Mouse (Mus musculus) neural tube, embryonic 10.5 days (tissue): Measurements from ENCODE around the gene Doc2a.
"Not testable (repeated sequence)": the region's sequence is repeated elsewhere in the genome, so short reads cannot be mapped to it uniquely, and the experiment has no call there.

ENCODE experiments used
- DNase-seq: peaks from one replicate; pipeline ENCODE4 v3.0.0-alpha.2; 2017; ENCODE audit warnings: low spot score; ENCODE audit errors: extremely low spot score

Gene Doc2a

DNA sequence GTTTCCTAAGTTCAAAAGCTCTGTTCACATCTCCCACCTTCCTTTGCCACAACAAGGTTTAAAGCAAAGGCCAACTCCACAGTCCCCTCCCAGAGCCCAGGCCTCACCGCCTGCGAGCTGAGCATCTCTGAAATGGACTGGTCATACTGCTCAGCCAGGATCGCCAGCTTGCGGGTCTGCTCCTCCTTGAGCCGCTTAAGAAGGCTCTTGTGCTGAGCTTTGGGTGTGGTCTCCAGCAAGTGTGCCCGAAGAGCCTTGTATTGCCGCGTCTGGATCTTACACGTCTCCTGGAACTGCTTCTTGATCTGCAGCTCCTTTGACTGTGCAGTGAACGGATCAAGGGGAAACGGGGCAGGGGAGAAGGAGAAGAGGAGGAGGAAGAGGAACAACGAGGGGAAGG is 20.8 kb downstream of the Doc2a start:
- no peak for DNase-seq

DNA sequence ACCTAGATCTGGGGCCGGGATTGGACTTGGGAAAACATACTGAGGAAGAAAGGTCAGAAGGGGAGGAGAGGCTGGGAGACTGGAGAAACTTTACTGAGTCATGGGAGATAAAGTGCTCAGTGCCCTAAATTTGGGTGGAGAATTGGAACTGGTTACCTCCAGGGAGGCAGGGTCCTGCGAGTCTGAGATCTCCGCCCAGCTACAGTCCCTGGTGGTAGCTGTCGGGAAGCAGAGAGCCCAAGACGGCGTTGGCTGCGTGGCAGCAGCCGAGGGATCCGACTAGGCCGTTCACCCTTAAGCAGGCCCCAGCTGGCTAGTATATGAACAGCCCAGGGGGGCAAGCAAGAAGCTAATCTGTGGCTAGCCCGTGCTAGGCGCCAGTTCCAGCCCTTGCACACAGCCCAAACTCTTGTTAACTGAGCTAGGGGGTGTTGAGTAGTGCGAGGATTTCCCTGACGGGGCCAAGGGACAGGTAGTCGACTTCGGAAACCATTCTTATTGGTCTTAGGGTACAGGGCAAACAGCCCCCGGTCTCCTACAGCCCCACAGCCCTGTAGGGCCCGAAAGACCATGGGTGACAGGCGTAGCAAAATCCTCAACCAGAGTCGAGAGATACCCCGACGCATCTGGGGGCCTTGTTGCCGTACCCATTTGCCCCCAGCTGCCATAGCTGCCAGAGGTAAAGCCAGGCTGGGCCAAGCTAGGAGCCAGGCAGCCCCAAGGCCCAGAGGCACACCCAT is 22.7 kb downstream of the Doc2a start:
- no peak for DNase-seq

GRCm38 (mm10) chr7:126870520-126870891 is 23.3 kb downstream of the Doc2a start:
- no peak for DNase-seq

DNA sequence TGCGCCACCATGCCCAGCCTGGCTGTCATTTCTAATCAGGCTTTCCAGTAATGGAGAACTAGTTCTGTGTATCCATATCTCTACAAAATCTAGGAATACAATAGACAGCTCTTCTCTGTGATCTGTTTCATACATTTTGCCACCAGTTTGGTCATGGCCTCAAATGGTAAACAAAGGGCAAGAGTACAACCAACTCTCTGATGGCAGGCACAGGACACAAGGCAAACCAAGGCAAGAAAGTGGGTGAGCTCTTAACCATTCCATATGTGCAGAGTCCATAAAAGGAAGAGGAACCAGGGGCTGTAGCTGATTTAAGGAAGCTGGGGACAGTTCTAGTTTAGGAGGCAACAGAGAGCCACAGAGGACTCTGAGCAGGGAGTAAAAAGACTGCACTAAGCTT is 30.0 kb downstream of the Doc2a start:
- DNase-seq: no peak

DNA sequence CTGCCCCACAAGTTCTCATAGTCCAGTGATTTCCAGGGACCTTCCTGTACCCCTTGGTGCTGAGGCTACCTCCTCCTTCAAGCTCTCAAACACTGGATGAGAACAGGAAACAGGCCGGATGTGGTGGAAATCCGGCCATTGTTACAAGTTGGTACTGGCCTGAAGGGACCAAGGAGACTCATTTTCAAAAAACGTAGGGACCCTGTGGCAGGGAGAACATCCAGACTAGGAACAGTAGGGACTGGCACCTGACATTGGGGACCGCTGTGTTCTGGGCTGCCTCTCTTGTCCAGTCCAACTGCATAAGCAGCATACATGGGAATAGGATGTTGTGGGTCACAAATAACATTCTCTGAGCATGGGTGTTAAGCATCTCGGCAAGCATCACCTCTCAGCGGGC is 33.8 kb downstream of the Doc2a start:
- DNase-seq: no peak

DNA sequence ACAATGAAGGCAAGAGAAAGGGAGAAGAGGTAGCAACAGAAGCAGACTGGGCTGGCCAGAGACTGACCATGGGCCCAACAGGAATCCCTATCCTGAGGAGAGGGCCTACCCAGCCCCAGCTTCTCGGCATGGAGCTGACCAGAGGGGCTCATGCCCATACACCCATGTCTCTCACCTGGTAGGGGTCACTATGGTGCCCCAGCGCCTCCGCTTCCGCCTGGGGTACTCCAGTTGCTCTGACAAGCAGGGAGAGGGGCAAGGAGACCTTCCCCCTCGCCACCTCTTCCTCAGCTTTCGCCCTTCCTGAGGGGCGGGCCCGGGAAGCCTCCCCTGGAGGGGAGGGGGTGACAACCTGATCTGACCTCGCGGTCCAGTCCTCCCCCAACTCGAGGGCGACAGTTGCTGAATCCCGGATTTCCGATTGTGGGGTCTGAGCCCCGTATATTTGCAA is 36.5 kb downstream of the Doc2a start:
- no peak for DNase-seq

DNA sequence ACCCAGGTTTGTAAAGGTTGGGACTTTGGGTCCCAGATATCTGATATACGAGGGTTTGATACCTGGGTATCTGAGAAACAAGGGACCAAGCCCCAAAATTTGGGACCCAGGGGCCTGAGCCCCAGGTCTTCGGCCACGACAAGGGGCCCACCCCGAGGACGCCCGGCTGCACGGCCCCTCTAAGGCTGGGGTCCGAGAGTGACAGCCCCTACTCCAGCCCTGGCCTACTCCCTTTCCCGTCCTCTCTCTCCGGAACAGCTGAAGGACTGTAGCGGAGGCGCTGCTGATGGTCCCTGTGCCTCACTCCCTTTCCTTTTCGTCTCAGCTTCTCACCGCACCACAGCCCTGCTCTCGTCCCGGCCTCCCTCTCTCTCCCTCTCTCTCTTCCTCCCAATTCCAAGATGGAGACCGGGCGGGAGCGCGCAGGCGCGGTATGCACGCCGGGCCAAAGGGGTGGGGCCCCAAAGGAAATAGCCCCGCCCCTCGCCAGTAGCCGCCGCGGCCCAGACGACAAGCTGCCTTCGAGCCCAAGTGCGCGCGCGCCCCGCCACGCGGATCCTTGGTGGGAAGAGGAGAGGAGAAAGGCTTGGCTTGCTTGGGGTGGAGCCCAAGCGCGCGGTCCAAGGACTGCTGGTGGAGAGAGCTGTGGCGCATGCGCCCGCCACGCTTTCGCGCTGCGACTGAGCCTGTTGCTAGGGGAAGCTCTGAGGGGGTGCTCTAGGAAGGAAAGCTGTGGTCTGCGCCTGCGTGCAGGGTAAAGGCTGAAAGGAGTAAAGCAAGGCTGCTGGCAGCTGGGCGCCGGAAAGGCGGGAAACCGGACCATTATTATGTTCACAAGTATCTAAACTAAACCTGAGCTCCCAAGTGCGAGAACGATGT is 37.3 kb downstream of the Doc2a start, which contains the start of gene Taok2:
Gene Taok2, minus strand, starts transcription at position 418 of the 879 bp plus-strand sequence.
- DNase-seq: peak; percentile 99

- no peak for DNase-seq
Measured at GRCm38 (mm10) chr7:126887281-126887680, 40.1 kb downstream of the Doc2a start.

DNA sequence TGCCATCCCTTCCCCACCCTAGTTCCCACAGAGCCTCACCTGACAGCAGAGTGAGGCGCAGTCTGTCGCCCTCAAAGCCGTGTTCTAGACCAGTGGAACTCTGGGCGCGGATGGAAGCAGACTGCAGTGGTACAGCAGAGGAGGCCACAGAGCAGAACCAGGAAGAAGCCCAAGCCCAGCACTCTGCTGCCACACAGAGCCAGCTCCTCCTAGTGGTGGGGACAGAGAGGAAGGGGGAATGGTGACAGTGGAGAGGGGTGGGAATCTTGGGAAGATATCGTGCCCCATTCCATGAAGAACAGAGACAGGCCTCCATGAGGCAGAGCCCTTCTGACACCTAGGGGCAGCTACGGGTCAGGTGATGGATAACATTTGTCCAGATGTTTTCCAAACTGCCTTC is 41.6 kb downstream of the Doc2a start:
- no peak for DNase-seq

GRCm38 (mm10) chr7:126896912-126897311 is 49.7 kb downstream of the Doc2a start:
- no peak for DNase-seq

DNA sequence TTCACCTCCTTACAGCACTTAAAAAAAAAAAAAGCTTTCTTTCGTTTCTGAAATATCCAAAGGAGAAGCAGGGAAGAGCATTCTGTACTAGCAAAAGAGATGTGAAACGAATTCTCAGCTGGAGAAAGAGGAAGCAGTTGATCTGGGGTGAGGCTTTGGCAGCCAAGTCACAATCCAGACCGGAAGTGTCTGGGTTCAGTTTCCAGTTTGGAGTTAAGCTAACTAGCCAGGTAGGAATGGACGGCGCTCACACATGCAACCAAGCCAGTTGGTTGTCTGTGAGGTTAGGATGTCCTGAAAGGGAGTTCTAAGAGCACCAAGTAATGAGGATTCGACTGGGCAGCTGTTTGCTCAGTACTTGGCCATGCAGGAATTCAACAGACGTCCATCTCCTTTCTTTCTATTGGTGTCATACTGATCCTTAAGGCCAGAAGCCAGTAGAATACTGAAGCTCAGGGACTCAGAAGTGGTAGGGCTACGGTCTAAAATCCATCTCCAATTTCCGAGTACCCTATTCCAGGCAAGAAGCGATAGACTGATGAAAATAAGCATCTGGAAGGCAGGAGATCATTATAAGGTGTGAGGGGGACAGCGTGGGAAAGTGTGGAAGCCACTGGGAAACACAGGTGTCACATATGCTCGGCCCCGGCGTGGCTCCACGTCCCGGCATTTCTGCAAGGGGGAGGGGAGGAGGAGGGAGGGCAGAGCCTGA is 50.3 kb downstream of the Doc2a start:
- DNase-seq: peak; percentile 21

- peak; percentile 99 for DNase-seq
Measured at GRCm38 (mm10) chr7:126898102-126898990, 51.1 kb downstream of the Doc2a start.

DNA sequence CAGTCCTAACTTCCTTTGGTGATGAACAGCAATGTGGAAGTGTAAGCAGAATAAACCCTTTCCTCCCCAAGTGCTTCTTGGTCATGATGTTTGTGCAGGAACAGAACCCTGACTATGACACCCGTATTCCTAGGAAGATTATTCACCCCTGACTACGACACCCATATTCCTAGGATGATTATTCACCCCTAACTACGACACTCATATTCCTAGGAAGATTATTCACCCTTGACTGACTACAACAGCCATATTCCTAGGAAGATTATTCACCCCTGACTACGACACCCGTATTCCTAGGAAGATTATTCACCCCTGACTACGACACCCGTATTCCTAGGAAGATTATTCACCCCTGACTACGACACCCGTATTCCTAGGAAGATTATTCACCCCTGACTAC is 52.6 kb downstream of the Doc2a start:
- not testable (repeated sequence) for DNase-seq
